Mouse (Mus musculus): ENCODE data around the gene 1700066M21Rik.

Gene 1700066M21Rik

GRCm38 (mm10) chr1:57392417-57392816, 15.0 kb downstream of the 1700066M21Rik start:
- DNase-seq (ENCODE audit: low spot score) = no peak

GRCm38 (mm10) chr1:57394051-57394450, 16.6 kb downstream of the 1700066M21Rik start:
- no peak for DNase-seq (ENCODE audit: low spot score)

- no peak for DNase-seq (ENCODE audit: low spot score)
Observed at GRCm38 (mm10) chr1:57400321-57400720, 22.9 kb downstream of the 1700066M21Rik start.

GRCm38 (mm10) chr1:57400877-57401276, 23.5 kb downstream of the 1700066M21Rik start:
- DNase-seq (ENCODE audit: low spot score) = no peak

- no peak for DNase-seq (ENCODE audit: low spot score)
Observed at GRCm38 (mm10) chr1:57402116-57402515, 24.7 kb downstream of the 1700066M21Rik start.

GRCm38 (mm10) chr1:57406187-57407151, 29.0 kb downstream of the 1700066M21Rik start, which contains the start of the genes Maip1 and Tyw5:
Gene Maip1 (plus strand): TSS chr1:57406328.
Gene Tyw5 (minus strand): TSS chr1:57407101.
- DNase-seq (ENCODE audit: low spot score) = peak; percentile 81

GRCm38 (mm10) chr1:57408994-57409393, 31.6 kb downstream of the 1700066M21Rik start:
- no peak for DNase-seq (ENCODE audit: low spot score)

- DNase-seq (ENCODE audit: low spot score) = no peak
Observed at GRCm38 (mm10) chr1:57413397-57413796, 36.0 kb downstream of the 1700066M21Rik start.

GRCm38 (mm10) chr1:57423696-57424095, 46.3 kb downstream of the 1700066M21Rik start:
- no peak for DNase-seq (ENCODE audit: low spot score)

- peak; percentile 82 for DNase-seq (ENCODE audit: low spot score)
Observed at GRCm38 (mm10) chr1:57428368-57429308, 51.2 kb downstream of the 1700066M21Rik start.

- DNase-seq (ENCODE audit: low spot score) = no peak
Observed at GRCm38 (mm10) chr1:57429786-57430483, 52.5 kb downstream of the 1700066M21Rik start.

GRCm38 (mm10) chr1:57433141-57433540, 55.7 kb downstream of the 1700066M21Rik start:
- no peak for DNase-seq (ENCODE audit: low spot score)
